Mouse (Mus musculus) 416B (cell line): ENCODE data around the gene Ifit1.
"Not testable (repeated sequence)": the region's sequence is repeated elsewhere in the genome, so short reads cannot be mapped to it uniquely, and the experiment has no call there.

ENCODE experiments used
- DNase-seq: peaks from one replicate; pipeline ENCODE4 v3.0.0; 2011; ENCODE audit warnings: low read depth

Ifit1 gene

GRCm38 (mm10) chr19:34640623-34641022 lies at the start of gene Ifit1, which contains the start of gene Ifit1bl2:
Ifit1 (plus strand) TSS chr19:34640871.
Ifit1bl2 (minus strand) TSS chr19:34640743.
- peak; percentile 48 for DNase-seq

DNA sequence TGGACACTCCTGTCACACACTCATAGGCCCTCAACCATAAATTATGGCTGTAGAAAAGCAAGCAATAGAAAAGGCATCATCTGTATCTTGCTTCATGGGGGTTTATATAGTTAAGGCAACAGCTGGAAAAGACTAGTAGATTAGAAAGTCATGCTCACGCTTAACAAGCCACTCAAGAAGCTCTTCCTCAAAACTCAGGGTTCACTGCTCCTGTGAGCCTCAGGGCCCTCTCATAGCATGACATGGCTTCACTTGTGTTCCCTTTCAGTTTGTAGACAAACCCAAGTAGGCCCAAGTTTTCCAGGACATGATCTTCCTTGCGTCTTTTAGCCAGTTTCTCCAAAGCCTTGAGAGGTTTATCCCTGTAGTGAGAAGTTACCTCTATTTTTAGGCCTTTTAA lies 47.2 kb upstream of the Ifit1 start:
- no peak for DNase-seq

- not testable (repeated sequence) for DNase-seq
Measured at GRCm38 (mm10) chr19:34594523-34594922, 46.1 kb upstream of the Ifit1 start.

- peak; percentile 18 for DNase-seq
Measured at GRCm38 (mm10) chr19:34596811-34597210, 43.9 kb upstream of the Ifit1 start.

GRCm38 (mm10) chr19:34598341-34598740 lies 42.3 kb upstream of the Ifit1 start:
- DNase-seq, result no peak

- peak; percentile 26 for DNase-seq
Measured at GRCm38 (mm10) chr19:34599250-34599649, 41.4 kb upstream of the Ifit1 start.

GRCm38 (mm10) chr19:34601888-34602287 lies 38.8 kb upstream of the Ifit1 start, which contains the start of gene Ifit1bl1:
Ifit1bl1 (minus strand) TSS chr19:34601956.
- DNase-seq, result peak; percentile 44

DNA sequence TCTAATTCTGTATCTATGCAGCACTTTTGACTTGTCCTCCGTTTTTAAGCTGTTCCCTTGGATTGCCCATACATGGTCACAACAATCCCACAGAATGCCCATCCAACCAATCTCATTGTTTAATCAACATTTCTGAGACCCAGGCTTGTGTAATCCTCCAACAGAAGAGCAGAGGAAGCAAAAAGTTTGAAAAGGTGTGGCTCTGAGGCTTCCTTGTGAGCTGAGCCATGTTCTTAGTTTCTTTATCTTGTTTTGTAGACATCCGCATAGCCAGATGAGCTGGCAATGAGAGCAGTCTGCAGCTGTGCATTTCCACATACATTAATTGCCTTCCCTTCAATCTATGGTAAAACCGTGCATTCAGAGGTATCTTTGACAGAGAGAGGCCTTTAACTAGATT lies 35.2 kb upstream of the Ifit1 start:
- no peak for DNase-seq

DNA sequence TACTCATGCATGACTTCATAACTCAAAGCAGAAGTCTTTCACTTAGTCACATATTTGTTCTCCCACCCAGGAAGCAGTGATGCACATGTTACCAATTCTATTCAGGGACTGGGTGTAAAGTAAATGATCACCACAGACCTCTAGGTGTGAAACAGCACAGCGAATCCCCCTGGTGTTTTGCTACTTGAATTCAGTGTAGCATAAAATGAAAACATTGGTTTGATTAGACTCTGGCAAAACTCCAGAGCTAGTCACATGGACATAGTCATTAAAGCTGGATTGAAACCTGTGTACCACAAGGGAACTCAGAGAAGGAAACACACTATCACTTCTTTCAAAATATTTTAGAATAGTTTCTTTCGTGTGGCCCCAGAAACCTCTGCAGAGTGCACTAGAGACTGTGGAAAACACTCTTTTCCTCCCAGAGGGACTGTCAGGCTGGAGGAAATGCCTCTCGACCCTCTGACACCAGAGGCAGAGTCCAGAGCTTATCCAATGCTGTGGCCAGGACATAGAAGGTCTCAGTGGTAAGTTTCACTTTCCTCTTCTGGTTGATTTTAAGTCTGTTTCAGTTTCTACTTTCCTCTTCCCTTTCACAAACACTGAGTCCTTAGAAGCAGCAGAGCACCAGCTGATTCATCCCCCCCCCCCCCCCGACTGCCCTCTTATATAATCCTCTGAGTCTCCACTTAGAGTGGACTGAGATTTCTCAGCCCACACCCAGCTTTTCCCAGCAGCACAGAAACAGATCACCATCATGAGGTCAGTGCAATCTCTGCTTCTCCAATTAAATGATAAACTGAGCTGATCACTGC lies 33.2 kb upstream of the Ifit1 start, which contains the start of gene Ifit3b:
Gene Ifit3b (plus strand): TSS at position 734 of the 815 bp plus-strand sequence.
- not testable (repeated sequence) for DNase-seq

DNA sequence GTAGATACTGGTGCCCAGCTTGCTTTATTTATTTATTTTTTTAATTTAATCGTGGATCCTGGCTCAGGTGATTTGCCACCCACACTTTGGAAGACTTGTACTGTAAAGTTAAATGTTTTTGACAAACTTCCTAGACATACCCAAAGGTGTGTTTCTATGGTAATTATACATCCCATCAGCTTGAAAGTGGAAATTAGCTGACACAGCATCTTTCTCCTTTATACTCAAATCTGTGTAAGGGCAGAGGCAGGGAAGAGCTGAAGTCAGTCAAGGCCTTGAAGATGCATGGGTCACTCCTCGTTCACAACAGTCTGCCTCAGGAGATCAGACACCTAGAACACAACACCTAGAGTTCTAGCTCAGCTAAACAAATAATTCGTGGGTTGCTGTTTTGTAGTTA lies 30.6 kb upstream of the Ifit1 start:
- DNase-seq, result not testable (repeated sequence)

DNA sequence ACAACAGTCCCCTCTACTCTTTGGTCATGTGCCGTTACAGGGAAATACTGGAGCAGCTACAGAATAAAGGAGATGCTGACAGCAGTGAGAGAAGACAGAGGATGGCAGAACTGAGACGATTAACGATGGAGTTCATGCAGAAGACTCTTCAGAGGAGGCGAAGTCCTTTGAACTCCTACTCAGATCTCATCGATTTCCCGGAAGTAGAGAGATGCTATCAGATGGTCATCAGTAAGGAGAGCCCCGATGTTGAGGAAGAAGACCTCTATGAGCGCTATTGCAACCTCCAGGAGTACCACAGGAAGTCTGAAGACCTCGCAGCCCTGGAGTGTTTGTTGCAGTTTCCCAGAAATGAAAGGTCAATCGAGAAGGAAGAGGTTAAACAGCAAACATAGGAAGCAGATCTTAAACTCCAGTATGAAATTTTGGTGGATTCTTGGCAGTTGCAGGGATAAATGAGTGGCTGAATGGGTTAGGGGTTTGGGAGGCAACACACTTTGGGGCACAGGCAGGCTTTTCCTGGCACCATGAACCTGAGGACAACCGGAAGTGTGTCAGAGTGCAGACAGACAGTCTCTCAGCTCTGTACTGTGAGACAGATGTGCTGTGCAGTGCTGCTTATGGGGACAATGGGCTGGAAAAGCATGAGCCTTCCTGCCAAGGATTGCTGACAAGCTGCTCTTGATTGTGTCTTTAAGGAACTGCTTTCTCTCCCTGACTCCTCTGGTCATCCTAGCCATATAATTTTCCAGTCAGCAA lies 28.2 kb upstream of the Ifit1 start:
- not testable (repeated sequence) for DNase-seq

DNA sequence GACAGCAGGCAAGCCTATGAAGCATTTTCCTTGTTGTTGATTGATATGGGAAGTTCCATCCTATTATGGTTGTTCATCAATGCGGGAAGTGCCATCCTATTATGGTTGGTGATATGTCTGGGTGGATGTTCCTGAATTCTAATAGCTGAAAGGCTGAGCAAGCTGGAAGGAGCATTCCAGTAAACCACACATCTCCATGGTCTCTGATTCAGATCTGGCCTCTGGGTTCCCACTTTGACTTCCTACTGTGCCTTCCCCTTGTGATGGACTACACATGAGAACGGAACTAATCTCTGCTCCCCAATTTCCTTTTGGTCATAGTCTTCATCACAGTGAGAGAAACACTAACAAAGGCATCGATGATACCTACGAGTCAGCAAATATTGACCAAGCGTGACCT lies 19.8 kb upstream of the Ifit1 start:
- no peak for DNase-seq

GRCm38 (mm10) chr19:34623781-34624180 lies 16.9 kb upstream of the Ifit1 start:
- DNase-seq, result no peak

DNA sequence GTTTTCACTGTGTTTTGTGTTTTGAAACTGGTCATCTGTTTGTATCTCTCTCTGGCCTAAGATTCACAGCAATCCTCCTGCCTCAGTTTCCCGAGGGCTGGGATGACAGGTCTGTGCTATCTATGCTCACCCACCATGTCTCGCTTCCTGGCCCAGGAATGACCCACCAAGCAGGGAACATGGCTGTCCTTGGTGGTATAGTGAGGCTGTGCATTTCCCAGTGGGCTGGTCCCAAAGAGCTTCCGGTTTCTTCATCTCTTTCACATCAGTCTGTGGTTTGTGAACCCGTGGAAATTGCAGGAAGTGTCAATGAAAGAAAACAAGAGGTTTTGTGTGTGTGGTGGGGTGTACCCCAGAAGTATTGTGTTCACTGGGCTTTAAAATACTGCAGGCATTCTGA lies 16.0 kb upstream of the Ifit1 start:
- no peak for DNase-seq

DNA sequence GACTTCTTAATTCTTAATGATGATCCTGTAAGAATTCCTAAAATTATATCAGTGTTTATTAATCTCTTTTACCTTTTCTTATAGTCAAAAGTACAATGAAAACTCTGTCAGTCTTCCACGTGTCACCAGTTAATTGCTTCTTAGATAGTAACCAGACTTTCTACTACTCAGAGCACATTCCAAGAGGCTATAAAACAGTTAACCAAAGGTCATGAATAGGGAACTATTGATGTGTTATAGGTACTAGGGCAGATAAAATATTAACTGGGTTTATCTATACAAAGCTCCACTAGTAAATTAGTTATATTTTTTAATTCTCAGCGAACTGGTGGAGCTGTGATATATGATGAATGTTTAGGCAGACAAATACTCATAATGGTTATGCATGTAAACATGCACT lies 13.2 kb upstream of the Ifit1 start:
- DNase-seq, result no peak

DNA sequence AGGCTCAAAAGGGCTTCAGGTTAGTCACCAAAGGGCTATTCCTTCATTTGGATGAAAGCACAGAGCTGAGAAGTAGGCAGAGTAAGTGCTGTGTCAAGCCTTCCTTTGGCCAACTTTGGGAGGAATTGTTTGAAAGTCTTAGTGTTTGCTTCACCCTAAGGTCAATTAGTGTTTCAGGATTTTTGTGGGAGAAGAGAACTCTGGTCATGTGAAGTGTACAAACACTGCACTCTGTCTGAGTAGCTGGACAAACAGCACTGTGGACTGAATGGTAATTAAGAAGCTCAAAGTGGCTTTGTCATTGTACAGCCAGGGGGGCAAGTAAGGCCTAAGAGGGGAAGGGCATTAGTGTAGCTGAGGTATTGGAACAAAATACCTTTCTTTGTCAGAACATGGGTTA lies 9.2 kb upstream of the Ifit1 start:
- DNase-seq, result no peak

DNA sequence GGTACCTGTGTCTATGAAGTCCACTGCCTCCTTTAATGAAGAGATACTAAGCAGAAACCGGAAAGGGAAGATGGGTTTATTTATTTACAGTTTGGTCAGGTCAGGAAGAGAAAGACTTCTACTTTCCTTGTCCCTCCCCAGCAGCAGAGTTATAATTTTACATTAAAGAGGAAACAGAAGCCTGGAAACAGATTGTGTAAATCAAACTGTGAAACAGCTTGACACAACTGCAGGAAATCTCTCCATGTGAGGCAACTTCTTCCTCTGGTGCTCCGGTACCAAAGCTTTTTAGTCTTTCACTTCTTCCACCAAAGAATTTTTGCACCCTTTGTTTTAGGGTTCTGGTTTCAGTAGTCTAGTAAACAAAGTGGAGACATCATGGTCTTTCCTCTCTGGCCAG lies 7.2 kb upstream of the Ifit1 start:
- peak; percentile 31 for DNase-seq

DNA sequence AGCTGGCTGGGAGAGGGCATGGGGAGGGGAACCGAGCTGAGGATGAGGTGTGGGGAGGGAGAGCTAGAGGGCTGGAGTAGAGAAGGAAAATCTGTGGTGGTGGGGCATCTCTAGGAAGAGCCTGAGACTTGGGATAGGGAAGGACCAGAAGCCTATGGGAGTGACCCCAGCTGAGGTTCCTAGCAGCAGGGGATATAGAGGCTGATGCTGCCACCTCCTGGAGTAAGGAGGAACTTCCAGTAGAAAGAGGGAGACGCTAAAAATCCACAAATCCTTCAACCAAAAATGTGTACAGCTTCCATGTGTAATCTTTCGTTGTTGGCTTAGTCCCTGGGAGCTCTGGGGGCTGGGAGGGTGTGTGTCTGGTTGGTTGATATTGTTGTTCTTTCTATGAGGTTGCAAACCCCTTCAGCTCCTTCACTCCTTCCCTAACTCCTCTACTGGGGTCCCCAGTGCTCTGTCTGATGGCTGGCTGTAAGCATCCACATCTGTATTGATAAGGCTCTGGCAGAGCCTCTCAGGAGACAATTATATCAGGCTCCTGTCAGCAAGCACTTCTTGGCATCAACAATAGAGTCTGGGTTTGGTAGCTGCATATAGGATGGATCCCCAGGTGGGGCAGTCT lies 3.6 kb upstream of the Ifit1 start:
- DNase-seq, result peak; percentile 59

GRCm38 (mm10) chr19:34642616-34643015 lies 1.9 kb downstream of the Ifit1 start:
- DNase-seq, result no peak

DNA sequence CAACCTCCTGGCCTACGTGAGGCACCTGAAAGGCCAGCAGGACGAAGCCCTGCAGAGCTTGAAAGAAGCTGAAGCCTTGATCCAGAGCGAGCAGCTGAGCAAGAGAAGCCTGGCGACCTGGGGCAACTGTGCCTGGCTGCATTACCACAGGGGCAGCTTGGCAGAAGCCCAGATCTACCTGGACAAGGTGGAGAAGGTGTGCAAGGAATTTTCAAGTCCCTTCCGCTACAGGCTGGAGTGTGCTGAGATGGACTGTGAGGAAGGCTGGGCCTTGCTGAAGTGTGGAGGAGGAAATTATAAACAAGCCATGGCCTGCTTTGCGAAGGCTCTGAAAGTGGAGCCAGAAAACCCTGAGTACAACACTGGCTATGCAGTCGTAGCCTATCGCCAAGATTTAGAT lies 7.0 kb downstream of the Ifit1 start:
- DNase-seq, result not testable (repeated sequence)

- peak; percentile 14 for DNase-seq
Measured at GRCm38 (mm10) chr19:34650276-34650675, 9.6 kb downstream of the Ifit1 start.

DNA sequence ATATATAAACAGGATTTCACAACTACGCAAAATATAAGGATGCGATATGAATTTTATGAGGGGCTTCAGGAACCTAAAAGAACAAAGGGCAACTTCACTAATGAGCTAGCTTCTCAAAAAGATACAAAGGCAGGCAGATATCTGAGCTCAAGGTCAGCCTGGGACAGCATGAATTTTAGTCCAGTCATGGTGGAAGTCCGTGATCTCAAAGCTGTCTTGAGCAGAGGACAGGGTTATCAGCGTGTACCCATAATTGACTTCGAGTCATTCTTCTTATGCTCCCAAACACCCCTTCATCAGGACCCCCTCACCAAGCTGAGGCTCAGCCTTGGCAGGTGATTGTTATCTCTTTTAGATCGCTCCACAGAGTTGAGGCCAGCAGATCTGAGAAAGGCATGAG lies 10.3 kb downstream of the Ifit1 start:
- DNase-seq, result no peak
